Mouse (Mus musculus): ENCODE measurements at regions not wholly inside any gene's neighbourhood (a gene's known extent, or its start where the extent isn't known, plus 50 kb on each side); places are given as distances from the start of the nearest gene placed in this dataset.
"Not testable (repeated sequence)": the region's sequence is repeated elsewhere in the genome, so short reads cannot be mapped to it uniquely, and the experiment has no call there.

GRCm38 (mm10) chr16:12516834-12517685 is 533.1 kb downstream of the Shisa9 start:
- no peak for DNase-seq (ENCODE audit: low spot score in 2 of 2)

- DNase-seq (ENCODE audit: low spot score in 2 of 2), result no peak
Observed at GRCm38 (mm10) chr16:12518264-12518663, 534.4 kb downstream of the Shisa9 start.

- DNase-seq (ENCODE audit: low spot score in 2 of 2), result no peak
Observed at GRCm38 (mm10) chr16:12521711-12522476, 538.0 kb downstream of the Shisa9 start.

GRCm38 (mm10) chr16:12548462-12548861 is 561.0 kb upstream of the Ercc4 start:
- no peak for DNase-seq (ENCODE audit: low spot score in 2 of 2)

GRCm38 (mm10) chr16:12588889-12589288 is 520.6 kb upstream of the Ercc4 start:
- DNase-seq (ENCODE audit: low spot score in 2 of 2), result no peak

- DNase-seq (ENCODE audit: low spot score in 2 of 2), result no peak
Observed at GRCm38 (mm10) chr16:12608259-12608658, 501.2 kb upstream of the Ercc4 start.

GRCm38 (mm10) chr16:12611106-12611505 is 498.4 kb upstream of the Ercc4 start:
- DNase-seq (ENCODE audit: low spot score in 2 of 2), result peak in 1 of 2 experiments; percentile 3

GRCm38 (mm10) chr16:12617781-12618180 is 491.7 kb upstream of the Ercc4 start:
- DNase-seq (ENCODE audit: low spot score in 2 of 2), result no peak

GRCm38 (mm10) chr16:12632533-12632932 is 477.0 kb upstream of the Ercc4 start:
- DNase-seq (ENCODE audit: low spot score in 2 of 2), result no peak

GRCm38 (mm10) chr16:12638971-12639640 is 470.4 kb upstream of the Ercc4 start:
- DNase-seq (ENCODE audit: low spot score in 2 of 2), result no peak

- DNase-seq (ENCODE audit: low spot score in 2 of 2), result no peak
Observed at GRCm38 (mm10) chr16:12643053-12643452, 466.4 kb upstream of the Ercc4 start.

GRCm38 (mm10) chr16:12644621-12645020 is 464.9 kb upstream of the Ercc4 start:
- no peak for DNase-seq (ENCODE audit: low spot score in 2 of 2)

- no peak for DNase-seq (ENCODE audit: low spot score in 2 of 2)
Observed at GRCm38 (mm10) chr16:12652180-12652579, 457.3 kb upstream of the Ercc4 start.

GRCm38 (mm10) chr16:12673656-12674055 is 435.8 kb upstream of the Ercc4 start:
- not testable (repeated sequence) for DNase-seq (ENCODE audit: low spot score in 2 of 2)

GRCm38 (mm10) chr16:12681474-12681873 is 428.0 kb upstream of the Ercc4 start:
- DNase-seq (ENCODE audit: low spot score in 2 of 2), result no peak

- no peak for DNase-seq (ENCODE audit: low spot score in 2 of 2)
Observed at GRCm38 (mm10) chr16:12685816-12686215, 423.7 kb upstream of the Ercc4 start.

- no peak for DNase-seq (ENCODE audit: low spot score in 2 of 2)
Observed at GRCm38 (mm10) chr16:12691776-12692175, 417.7 kb upstream of the Ercc4 start.

- DNase-seq (ENCODE audit: low spot score in 2 of 2), result no peak
Observed at GRCm38 (mm10) chr16:12692739-12693292, 416.7 kb upstream of the Ercc4 start.

GRCm38 (mm10) chr16:12693346-12693745 is 416.1 kb upstream of the Ercc4 start:
- DNase-seq (ENCODE audit: low spot score in 2 of 2), result no peak

GRCm38 (mm10) chr16:12694646-12695045 is 414.8 kb upstream of the Ercc4 start:
- DNase-seq (ENCODE audit: low spot score in 2 of 2), result no peak

GRCm38 (mm10) chr16:12696939-12697621 is 412.4 kb upstream of the Ercc4 start:
- DNase-seq (ENCODE audit: low spot score in 2 of 2), result no peak

Measured in adrenal gland, adult 18-20 months (tissue).